Mouse (Mus musculus): Measurements from ENCODE around the gene Csrp1.

- TF ChIP-seq GATA1 (IDR thresholded peaks at IDR 0.05; ENCODE audit: low read length) (no peak), TAL1 (IDR thresholded peaks at IDR 0.05; ENCODE audit: low read length) (no peak)
Observed at GRCm38 (mm10) chr1:135765645-135766591, 46.1 kb downstream of the Csrp1 start, which contains the start of gene Phlda3.

Measured in erythroblast, embryonic 14.5 days (primary cell).